Mouse (Mus musculus) limb, embryonic 12.5 days (tissue): ENCODE measurements at regions not wholly inside any gene's neighbourhood (a gene's known extent, or its start where the extent isn't known, plus 50 kb on each side); places are given as distances from the start of the nearest gene placed in this dataset.

Experiments used
- ATAC-seq: fragments of 200-750 bp; cut with Nextera tagmentation; 2 replicates; pipeline ENCODE4 v1.8.0; 2017; ENCODE audit warnings: low read depth, moderate TSS enrichment; ENCODE audit not compliant: insufficient number of reproducible peaks, insufficient read depth, low FRiP score, low TSS enrichment
- H3K27ac ChIP-seq: fragments of 300-500 bp; sonication (generic); 2 replicates; pipeline ENCODE4 v1.5.1; 2016; ENCODE audit warnings: mild to moderate bottlenecking, moderate library complexity
- H3K27me3 ChIP-seq: fragments of 300-500 bp; sonication (generic); 2 replicates; pipeline ENCODE4 v1.6.1; 2016; ENCODE audit warnings: mild to moderate bottlenecking, moderate library complexity
- H3K36me3 ChIP-seq: fragments of 300-500 bp; sonication (generic); 2 replicates; pipeline ENCODE4 v1.6.1; 2016; ENCODE audit warnings: mild to moderate bottlenecking, moderate library complexity
- H3K4me1 ChIP-seq: fragments of 300-500 bp; sonication (generic); replicated peaks from 2 replicates; pipeline ENCODE4 v1.6.1; 2016
- H3K4me2 ChIP-seq: fragments of 300-500 bp; sonication (generic); 2 replicates; pipeline ENCODE4 v1.6.1; 2016; ENCODE audit warnings: mild to moderate bottlenecking, moderate library complexity
- H3K4me3 ChIP-seq: fragments of 300-500 bp; sonication (generic); replicated peaks from 2 replicates; pipeline ENCODE4 v1.5.1; 2016; ENCODE audit warnings: mild to moderate bottlenecking
- H3K9ac ChIP-seq: fragments of 300-500 bp; sonication (generic); replicated peaks from 2 replicates; pipeline ENCODE4 v1.6.1; 2016; ENCODE audit warnings: mild to moderate bottlenecking, moderate library complexity
- H3K9me3 ChIP-seq: fragments of 300-500 bp; sonication (generic); 2 replicates; pipeline ENCODE4 v1.6.1; 2016; ENCODE audit warnings: mild to moderate bottlenecking, moderate library complexity
- WGBS: fragments of 180-500 bp; shearing (Covaris S2); methylation state at CpG from one replicate; pipeline ENCODE4 v1.1.7; 2016; 5-methylcytosine and 5-hydroxymethylcytosine counted together

- Histone ChIP-seq H3K27ac (no peak overlapping the region), H3K9me3 (no peaks in the 10 kb centered on the region), H3K4me3 (no peak overlapping the region), H3K27me3 (no peaks in the 10 kb centered on the region), H3K4me2 (no peak overlapping the region), H3K36me3 (no peaks in the 10 kb centered on the region), H3K4me1 (peaks cover 12% of the 10 kb centered on the region), H3K9ac (no peak overlapping the region)
- ATAC-seq = no peak
- WGBS = 88% methylated on average over 3 of the region's 3 CpGs
Measured at GRCm38 (mm10) chr14:61724942-61725341, 117.7 kb downstream of the Kcnrg start.

- Histone ChIP-seq H3K9ac (no peak overlapping the region), H3K27me3 (no peaks in the 10 kb centered on the region), H3K27ac (peak overlapping the region; percentile 37; the same call in 1 of the 2 replicates), H3K36me3 (no peaks in the 10 kb centered on the region), H3K9me3 (no peaks in the 10 kb centered on the region), H3K4me1 (peaks cover 12% of the 10 kb centered on the region), H3K4me2 (0 out of 2 replicates have a peak overlapping the region, but pooled peaks have one; percentile 15), H3K4me3 (no peak overlapping the region)
- 21% methylated on average over 5 of the region's 5 CpGs for WGBS
- no peak for ATAC-seq
Measured at GRCm38 (mm10) chr14:61728562-61728961, 121.3 kb downstream of the Kcnrg start.

DNA sequence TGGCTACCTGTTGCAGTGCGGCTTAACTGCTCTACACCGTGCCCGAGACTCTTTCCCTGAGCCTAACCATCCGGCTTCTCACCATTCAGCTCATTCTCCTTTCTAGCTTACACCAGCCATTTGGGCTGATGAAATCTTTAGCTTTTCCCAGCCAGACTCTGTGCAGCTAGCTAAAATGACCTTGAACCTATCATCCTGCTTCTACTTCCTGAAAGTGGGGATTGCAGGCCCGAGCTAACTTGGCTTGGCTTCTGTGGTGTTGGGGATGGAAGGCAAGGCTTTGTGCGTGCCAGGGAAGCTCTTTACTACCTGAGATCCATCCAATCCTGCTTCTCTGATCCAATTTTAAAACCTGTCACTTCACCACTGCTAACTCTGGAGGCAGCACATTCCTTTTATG is 128.3 kb downstream of the Kcnrg start:
- peaks cover 35% of the 10 kb centered on the region for H3K4me1 ChIP-seq
- no peak overlapping the region for H3K9ac ChIP-seq
- no peak for ATAC-seq
- no peaks in the 10 kb centered on the region for H3K36me3 ChIP-seq
- H3K27ac ChIP-seq = peak overlapping the region; percentile 86
- 63% methylated on average over 6 of the region's 6 CpGs for WGBS
- H3K4me2 ChIP-seq = no peak overlapping the region
- no peaks in the 10 kb centered on the region for H3K27me3 ChIP-seq
- peaks cover 10% of the 10 kb centered on the region; the same call in 1 of the 2 replicates for H3K9me3 ChIP-seq
- H3K4me3 ChIP-seq = no peak overlapping the region

DNA sequence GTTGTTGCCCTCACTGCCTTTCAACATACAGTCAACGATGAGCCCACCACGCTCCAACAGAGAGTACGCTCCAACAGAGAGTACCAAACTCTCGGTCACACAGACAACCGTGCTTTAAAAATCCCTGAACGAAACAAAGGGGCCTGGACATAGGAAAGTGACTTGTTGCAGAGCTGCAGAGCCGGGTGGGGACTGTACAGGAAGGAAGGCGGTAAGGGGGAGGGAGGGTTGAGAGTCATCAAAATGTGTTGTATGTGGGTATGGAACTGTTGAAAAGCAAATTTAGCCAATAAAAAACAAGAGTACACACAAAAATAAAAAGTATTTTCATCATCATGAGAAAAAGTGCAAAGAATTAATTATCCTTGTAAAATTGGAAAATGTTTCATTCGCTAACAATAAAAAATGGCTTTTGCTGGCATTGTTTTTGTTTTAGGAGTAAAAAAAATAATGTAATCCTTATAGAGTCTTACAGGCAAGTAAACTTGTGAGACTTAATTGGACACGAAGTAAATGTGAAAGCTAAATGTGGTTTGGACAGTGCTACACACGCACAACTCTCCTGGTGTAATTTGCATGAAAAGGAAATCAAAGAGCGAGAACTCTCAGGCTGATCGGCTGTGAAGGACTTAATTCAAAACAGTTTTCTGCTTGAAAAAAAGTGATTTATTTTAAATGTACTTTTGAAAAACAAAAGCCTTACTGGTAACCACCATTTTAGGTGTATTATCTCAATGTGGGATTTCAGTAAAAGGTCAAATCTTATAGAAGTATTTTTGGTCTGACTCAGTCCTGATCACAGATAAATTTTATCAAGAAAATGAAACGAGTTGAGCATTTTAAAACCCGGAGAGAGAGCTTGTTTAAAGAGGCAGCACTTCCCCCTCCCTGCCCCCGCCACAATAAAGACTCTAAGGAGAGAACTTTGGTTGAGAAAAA is 129.4 kb downstream of the Kcnrg start:
- peak overlapping the region; percentile 28 for H3K4me2 ChIP-seq

DNA sequence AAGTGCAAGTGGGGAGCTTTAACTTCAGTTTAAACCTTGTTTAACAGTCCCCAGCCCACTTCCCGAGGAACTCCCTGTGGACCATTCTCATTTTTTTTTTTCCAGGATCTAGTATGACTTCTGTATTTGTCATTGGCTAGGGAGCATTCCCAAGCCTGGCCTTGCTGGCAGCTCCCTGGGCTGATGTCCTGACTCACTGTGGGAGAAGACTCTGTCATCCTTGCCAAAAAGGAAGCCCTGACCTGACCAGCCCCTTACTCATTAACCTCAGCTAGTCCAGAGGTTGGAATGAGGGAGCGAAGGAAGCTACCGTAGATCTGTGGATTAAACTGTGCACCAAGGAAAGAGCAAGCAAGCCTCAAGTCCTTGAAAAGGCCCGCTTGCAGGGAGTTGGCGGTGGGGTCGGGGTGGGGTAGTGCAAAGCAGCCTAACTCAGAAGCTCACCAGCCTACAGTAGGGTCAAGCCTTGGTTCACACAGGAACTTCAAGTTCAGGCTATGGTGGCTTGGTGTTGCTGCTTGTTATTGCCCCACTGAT is 130.3 kb downstream of the Kcnrg start:
- no peak for ATAC-seq
- Histone ChIP-seq H3K4me3 (no peak overlapping the region), H3K4me2 (peak overlapping the region; percentile 26; the same call in 1 of the 2 replicates), H3K9ac (no peak overlapping the region), H3K36me3 (no peaks in the 10 kb centered on the region), H3K27ac (peak overlapping the region; percentile 77), H3K9me3 (peaks cover 10% of the 10 kb centered on the region; the same call in 1 of the 2 replicates), H3K4me1 (peaks cover 35% of the 10 kb centered on the region), H3K27me3 (no peaks in the 10 kb centered on the region)
- WGBS = 64% methylated on average over 6 of the region's 6 CpGs

More for the DNA sequence above, 129.4 kb downstream of the Kcnrg start:
- Histone ChIP-seq H3K27ac (peak overlapping the region; percentile 86), H3K36me3 (no peaks in the 10 kb centered on the region), H3K27me3 (no peaks in the 10 kb centered on the region), H3K9me3 (peaks cover 10% of the 10 kb centered on the region; the same call in 1 of the 2 replicates), H3K4me3 (no peak overlapping the region), H3K9ac (no peak overlapping the region), H3K4me1 (peaks cover 35% of the 10 kb centered on the region)
- ATAC-seq = no peak
- WGBS = 18% methylated on average over 16 of the region's 16 CpGs

- Histone ChIP-seq H3K27ac (no peak overlapping the region), H3K27me3 (no peaks in the 10 kb centered on the region), H3K9me3 (peaks cover 6% of the 10 kb centered on the region; the same call in 1 of the 2 replicates), H3K4me1 (peaks cover 35% of the 10 kb centered on the region), H3K36me3 (no peaks in the 10 kb centered on the region), H3K4me2 (no peak overlapping the region), H3K4me3 (no peak overlapping the region), H3K9ac (no peak overlapping the region)
- WGBS = 89% methylated on average over 1 of the region's 1 CpGs
- ATAC-seq = no peak
Measured at GRCm38 (mm10) chr14:61739453-61739852, 132.2 kb downstream of the Kcnrg start.

DNA sequence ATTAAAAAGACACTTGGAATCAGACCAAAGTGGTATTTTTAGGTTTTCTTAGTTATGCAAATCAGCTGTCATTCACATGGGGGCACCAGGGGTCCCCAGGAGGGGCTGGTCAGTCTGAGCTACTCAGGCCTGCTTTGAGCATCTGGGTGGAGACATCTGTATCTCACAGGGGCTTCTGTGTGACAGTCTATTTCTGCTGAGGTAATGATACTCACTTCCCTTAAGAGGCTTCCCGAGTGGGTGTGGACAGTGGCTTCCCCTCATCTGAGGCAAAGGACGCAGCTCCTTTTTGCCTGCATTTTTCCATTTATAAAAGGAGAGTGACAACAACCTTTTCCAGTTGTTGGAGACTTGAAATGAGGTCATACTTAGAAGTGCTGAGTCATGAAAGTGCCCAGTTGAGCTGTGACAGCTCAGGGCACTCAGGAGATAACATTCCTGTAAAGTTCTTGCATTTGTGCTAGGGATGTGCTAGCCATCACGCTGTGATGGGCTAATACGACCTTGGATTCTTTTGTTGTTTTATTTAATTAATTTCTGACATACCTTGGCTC is 136.7 kb downstream of the Kcnrg start:
- WGBS = 44% methylated on average over 4 of the region's 4 CpGs

DNA sequence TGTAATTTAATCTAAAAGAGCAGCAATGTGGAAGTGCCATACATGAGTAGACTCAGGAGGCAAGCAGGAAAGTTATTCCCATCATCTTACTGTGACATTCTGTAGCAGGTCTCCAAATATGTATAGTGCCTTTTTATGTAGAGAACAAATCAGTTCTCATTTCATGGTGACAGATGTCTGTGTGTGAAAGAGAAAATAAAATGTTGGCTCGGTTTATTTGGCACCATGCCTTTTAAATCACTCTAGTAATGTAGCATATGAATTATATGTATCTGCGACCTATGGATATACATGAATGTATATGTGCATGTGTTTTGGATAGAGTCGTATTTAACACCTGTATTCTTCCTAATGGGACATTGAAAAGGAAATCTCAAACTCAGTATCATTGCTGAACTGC is 146.2 kb downstream of the Kcnrg start:
- Histone ChIP-seq H3K27me3 (no peaks in the 10 kb centered on the region), H3K27ac (no peak overlapping the region), H3K4me1 (peaks cover 14% of the 10 kb centered on the region), H3K9me3 (no peaks in the 10 kb centered on the region), H3K4me3 (no peak overlapping the region), H3K4me2 (no peak overlapping the region), H3K36me3 (no peaks in the 10 kb centered on the region), H3K9ac (no peak overlapping the region)
- no peak for ATAC-seq
- WGBS = 85% methylated on average over 3 of the region's 3 CpGs

More for the DNA sequence above, 136.7 kb downstream of the Kcnrg start:
- peaks cover 6% of the 10 kb centered on the region; the same call in 1 of the 2 replicates for H3K4me1 ChIP-seq
- H3K4me3 ChIP-seq = no peak overlapping the region
- H3K9ac ChIP-seq = no peak overlapping the region
- H3K27me3 ChIP-seq = no peaks in the 10 kb centered on the region
- no peak for ATAC-seq
- no peak overlapping the region for H3K4me2 ChIP-seq
- no peak overlapping the region for H3K27ac ChIP-seq
- peaks cover 3% of the 10 kb centered on the region; the same call in 1 of the 2 replicates for H3K9me3 ChIP-seq
- no peaks in the 10 kb centered on the region for H3K36me3 ChIP-seq

- no peaks in the 10 kb centered on the region for H3K27me3 ChIP-seq
- no peak for ATAC-seq
- no peak overlapping the region for H3K9ac ChIP-seq
- no peaks in the 10 kb centered on the region for H3K36me3 ChIP-seq
- WGBS = 40% methylated on average over 1 of the region's 1 CpGs
- no peak overlapping the region for H3K27ac ChIP-seq
- H3K9me3 ChIP-seq = no peaks in the 10 kb centered on the region
- peaks cover 13% of the 10 kb centered on the region for H3K4me1 ChIP-seq
- H3K4me3 ChIP-seq = no peak overlapping the region
- no peak overlapping the region for H3K4me2 ChIP-seq
Measured at GRCm38 (mm10) chr14:61756651-61757050, 149.4 kb downstream of the Kcnrg start.

GRCm38 (mm10) chr14:61757086-61757822 is 150.0 kb downstream of the Kcnrg start:
- Histone ChIP-seq H3K9ac (no peak overlapping the region), H3K9me3 (no peaks in the 10 kb centered on the region), H3K27me3 (no peaks in the 10 kb centered on the region), H3K4me2 (peak overlapping the region; percentile 49), H3K36me3 (no peaks in the 10 kb centered on the region), H3K4me1 (peaks cover 11% of the 10 kb centered on the region), H3K4me3 (0 out of 2 replicates have a peak overlapping the region, but pooled peaks have one; percentile 16), H3K27ac (no peak overlapping the region)
- ATAC-seq = no peak
- WGBS = 14% methylated on average over 14 of the region's 15 CpGs

DNA sequence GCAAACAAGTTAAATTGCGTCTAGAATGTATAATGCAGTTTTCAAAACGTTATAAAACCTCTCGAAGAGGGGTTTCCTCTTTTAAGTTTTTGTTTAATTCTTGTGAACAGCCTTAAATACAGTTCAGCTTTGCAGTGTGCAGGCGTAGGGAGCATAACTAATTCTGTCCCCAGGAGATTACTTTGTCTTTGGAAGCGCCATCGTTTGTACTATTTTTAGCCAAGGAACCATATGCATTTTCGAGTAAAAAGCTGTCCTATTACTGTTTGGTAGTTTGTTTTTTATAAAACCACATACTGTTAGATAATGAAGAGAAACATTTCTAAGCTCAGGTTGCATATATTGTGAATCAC is 150.5 kb downstream of the Kcnrg start:
- Histone ChIP-seq H3K9me3 (no peaks in the 10 kb centered on the region), H3K27ac (no peak overlapping the region), H3K9ac (no peak overlapping the region), H3K36me3 (no peaks in the 10 kb centered on the region), H3K4me1 (peaks cover 11% of the 10 kb centered on the region), H3K4me3 (no peak overlapping the region), H3K27me3 (no peaks in the 10 kb centered on the region), H3K4me2 (peak overlapping the region; percentile 49)
- ATAC-seq = no peak
- 39% methylated on average over 7 of the region's 7 CpGs for WGBS
